Mouse (Mus musculus) lung, adult 2 months (tissue): Measurements from ENCODE around the gene Wdr83os.
A peak's percentile ranks its signal among the peaks of the same experiment; 100 is the strongest.

Experiments
- CTCF ChIP-seq: fragments of 200-500 bp; IDR thresholded peaks from 2 replicates; pipeline ENCODE4 v1.5.1; 2011; ENCODE audit warnings: mild to moderate bottlenecking, low read length, control low read depth; ENCODE audit not compliant: insufficient read depth
- POLR2A ChIP-seq: fragments of 200-500 bp; IDR thresholded peaks from 2 replicates; pipeline ENCODE4 v1.6.1; 2011; ENCODE audit warnings: low read depth, mild to moderate bottlenecking, control low read depth, low read length, borderline replicate concordance; ENCODE audit errors: extremely low read depth

DNA sequence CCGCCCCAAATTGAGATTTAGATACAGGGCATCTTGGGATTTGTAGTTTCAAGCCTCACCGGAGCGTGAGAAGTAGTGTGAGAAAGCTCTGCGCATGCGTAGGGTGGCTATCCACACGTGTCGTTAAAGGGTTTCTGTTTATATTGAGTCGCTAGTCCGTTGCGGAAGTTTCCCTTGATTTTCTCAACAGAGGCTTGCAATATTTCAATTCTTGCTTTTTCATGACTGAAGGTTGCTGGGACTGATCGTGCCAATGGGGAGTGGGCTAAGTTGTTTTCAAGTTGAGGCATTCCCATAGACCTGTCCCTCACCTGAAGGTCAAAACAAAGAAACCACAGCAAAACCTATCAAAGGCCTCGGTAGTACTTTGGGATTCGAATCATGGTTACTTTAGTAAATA lies 45.8 kb upstream of the Wdr83os start:
- TF ChIP-seq POLR2A = peak; percentile 53; the same call in 1 of the 2 replicates
- no peak for TF ChIP-seq CTCF
